Comparison of ENCODE assay signal across 8 mouse cellular contexts in genomic region chr2:129038937-129039631, GRCm38 (mm10). TPM values are rescaled to one million over a fixed set of nuclear protein-coding genes. Genes with fewer than 3 reads are reported as not detected.
DNase-seq lines count a peak whose midpoint lies in the region; ATAC-seq and TF ChIP-seq lines count a peak whose summit lies in the region.

No protein-coding gene starts in this region.

- no peaks in the 10 kb centered on the region for H3K9me3 ChIP-seq in lung, embryonic 15.5 days
- H3K9me3 ChIP-seq in forebrain, embryonic 15.5 days: no peaks in the 10 kb centered on the region
- no peaks in the 10 kb centered on the region for H3K9me3 ChIP-seq in kidney, postnatal 0 days (replicated peaks; ENCODE audit: low read length)
- H3K9me3 ChIP-seq in midbrain, embryonic 12.5 days: no peaks in the 10 kb centered on the region

- peaks cover 16% of the 10 kb centered on the region for H3K4me1 ChIP-seq in lung, embryonic 15.5 days
- peaks cover 9% of the 10 kb centered on the region for H3K4me1 ChIP-seq in forebrain, embryonic 15.5 days
- H3K4me1 ChIP-seq in kidney, postnatal 0 days (replicated peaks; ENCODE audit: insufficient read depth, low read length): peaks cover 11% of the 10 kb centered on the region; the same call in 1 of the 2 replicates
- peaks cover 11% of the 10 kb centered on the region for H3K4me1 ChIP-seq in midbrain, embryonic 12.5 days
- H3K4me1 ChIP-seq in thymus, adult 2 months (replicated peaks; ENCODE audit: control insufficient read depth, insufficient read depth, low read length): peaks cover 20% of the 10 kb centered on the region

- TF ChIP-seq CTCF in kidney, postnatal 0 days (IDR thresholded peaks at IDR 0.05; ENCODE audit: low read depth): no peak
- no peak for TF ChIP-seq CTCF in thymus, adult 2 months (IDR thresholded peaks at IDR 0.05; ENCODE audit: borderline replicate concordance, control insufficient read depth, extremely low read depth, insufficient read depth, low read length, poor library complexity)

- peak overlapping the region; percentile 85 for H3K4me2 ChIP-seq in lung, embryonic 15.5 days
- peak overlapping the region; percentile 93 for H3K4me2 ChIP-seq in forebrain, embryonic 15.5 days (replicated peaks)
- H3K4me2 ChIP-seq in kidney, postnatal 0 days (ENCODE audit: low read length): peak overlapping the region; percentile 65
- peak overlapping the region; percentile 88 for H3K4me2 ChIP-seq in midbrain, embryonic 12.5 days (replicated peaks)

- peaks cover 28% of the 10 kb centered on the region for H3K27me3 ChIP-seq in lung, embryonic 15.5 days
- H3K27me3 ChIP-seq in forebrain, embryonic 15.5 days: peaks cover 12% of the 10 kb centered on the region; the same call in 1 of the 2 replicates
- H3K27me3 ChIP-seq in kidney, postnatal 0 days (ENCODE audit: insufficient read depth, low read length): no peaks in the 10 kb centered on the region
- H3K27me3 ChIP-seq in midbrain, embryonic 12.5 days: peaks cover 52% of the 10 kb centered on the region
- H3K27me3 ChIP-seq in thymus, adult 2 months (ENCODE audit: control insufficient read depth, insufficient read depth, low read length): no peaks in the 10 kb centered on the region

- no peaks in the 10 kb centered on the region for H3K36me3 ChIP-seq in lung, embryonic 15.5 days
- no peaks in the 10 kb centered on the region for H3K36me3 ChIP-seq in forebrain, embryonic 15.5 days
- H3K36me3 ChIP-seq in kidney, postnatal 0 days (ENCODE audit: insufficient read depth, low read length): no peaks in the 10 kb centered on the region
- H3K36me3 ChIP-seq in midbrain, embryonic 12.5 days: no peaks in the 10 kb centered on the region
- H3K36me3 ChIP-seq in thymus, adult 2 months (ENCODE audit: control insufficient read depth, insufficient read depth, low read length): no peaks in the 10 kb centered on the region

- DNase-seq in lung, adult 18-20 months: no peak
- peak; percentile 59 for DNase-seq in cerebellum, adult 8-10 months
- DNase-seq in kidney, postnatal 0 days (ENCODE audit: low spot score): peak; percentile 30
- DNase-seq in thymus, adult 2 months: peak; percentile 56
- no peak for DNase-seq in spleen, adult 18-20 months

- peak overlapping the region; percentile 37 for H3K4me3 ChIP-seq in lung, embryonic 15.5 days
- peak overlapping the region; percentile 44 for H3K4me3 ChIP-seq in forebrain, embryonic 15.5 days
- peak overlapping the region; percentile 39 for H3K4me3 ChIP-seq in kidney, postnatal 0 days (replicated peaks; ENCODE audit: low read depth, low read length)
- H3K4me3 ChIP-seq in midbrain, embryonic 12.5 days: peak overlapping the region; percentile 46
- peak overlapping the region; percentile 32 for H3K4me3 ChIP-seq in thymus, adult 2 months (ENCODE audit: control insufficient read depth, insufficient read depth, low read length)

- WGBS in lung, embryonic 15.5 days: 3% methylated on average over 59 of the region's 62 CpGs
- WGBS in forebrain, embryonic 15.5 days: 2% methylated on average over 62 of the region's 62 CpGs
- 1% methylated on average over 62 of the region's 62 CpGs for WGBS in kidney, postnatal 0 days
- 2% methylated on average over 62 of the region's 62 CpGs for WGBS in midbrain, embryonic 12.5 days
- 9% methylated on average over 62 of the region's 62 CpGs for WGBS in thymus, adult 2 months

- ATAC-seq in lung, embryonic 15.5 days (ENCODE audit: borderline replicate concordance, extremely low read depth, low FRiP score, low TSS enrichment): peak; percentile 42; the same call in 1 of the 2 replicates
- peak; percentile 43 for ATAC-seq in forebrain, embryonic 15.5 days (replicated peaks)
- peak; percentile 33; the same call in 1 of the 2 replicates for ATAC-seq in kidney, postnatal 0 days (replicated peaks; ENCODE audit: low FRiP score, low read depth)
- ATAC-seq in midbrain, embryonic 12.5 days (ENCODE audit: low FRiP score, low read depth): peak; percentile 66

- peak overlapping the region; percentile 5; the same call in 1 of the 2 replicates for H3K9ac ChIP-seq in lung, embryonic 15.5 days
- H3K9ac ChIP-seq in forebrain, embryonic 15.5 days (replicated peaks): peak overlapping the region; percentile 46
- H3K9ac ChIP-seq in kidney, postnatal 0 days (ENCODE audit: low read depth, low read length): peak overlapping the region; percentile 2; the same call in 1 of the 2 replicates
- H3K9ac ChIP-seq in midbrain, embryonic 12.5 days (replicated peaks): peak overlapping the region; percentile 60

- no peak for TF ChIP-seq POLR2A in thymus, adult 2 months (IDR thresholded peaks at IDR 0.05; ENCODE audit: control insufficient read depth, extremely low read depth, insufficient read depth, low read length, poor library complexity)

- H3K27ac ChIP-seq in lung, embryonic 15.5 days: no peak overlapping the region
- H3K27ac ChIP-seq in forebrain, embryonic 15.5 days (replicated peaks): no peak overlapping the region
- H3K27ac ChIP-seq in kidney, postnatal 0 days: no peak overlapping the region
- peak overlapping the region; percentile 20; the same call in 1 of the 2 replicates for H3K27ac ChIP-seq in midbrain, embryonic 12.5 days (replicated peaks)
- no peak overlapping the region for H3K27ac ChIP-seq in thymus, adult 2 months (ENCODE audit: control insufficient read depth, insufficient read depth, low read length)

RNA-seq across cellular contexts. Expression of gene Vinac1, which starts 8.9 kb away (rescaled TPM):
- 0.09 and 0.20 TPM in 2 replicates for polyA plus RNA-seq in lung, embryonic 15.5 days (2015; fragmentation: Nextera tagmentation; extraction: Ambion mirVana)
- 0.25 and 0.36 TPM in 2 replicates for polyA plus RNA-seq in forebrain, embryonic 15.5 days (2015; fragmentation: Nextera tagmentation; extraction: Ambion mirVana)
- 0.05 and 0.11 TPM in 2 replicates for polyA plus RNA-seq in kidney, postnatal 0 days (2015; fragmentation: Nextera tagmentation; extraction: Ambion mirVana)
- polyA plus RNA-seq in midbrain, embryonic 12.5 days (2016; fragmentation: Nextera tagmentation; extraction: Ambion mirVana): 0.24 and 0.31 TPM in 2 replicates
- 0.16 and 0.45 TPM in 2 replicates for polyA plus RNA-seq in thymus, adult 2 months (2012; rRNA removed)

RNA-seq across cellular contexts. Expression of gene Ttl, which starts 26.7 kb away (rescaled TPM):
- polyA plus RNA-seq in lung, embryonic 15.5 days (2015; fragmentation: Nextera tagmentation; extraction: Ambion mirVana): 12.4 and 13.7 TPM in 2 replicates
- 31.7 and 32.4 TPM in 2 replicates for polyA plus RNA-seq in forebrain, embryonic 15.5 days (2015; fragmentation: Nextera tagmentation; extraction: Ambion mirVana)
- 9.7 and 10.0 TPM in 2 replicates for polyA plus RNA-seq in kidney, postnatal 0 days (2015; fragmentation: Nextera tagmentation; extraction: Ambion mirVana)
- 15.1 and 16.8 TPM in 2 replicates for polyA plus RNA-seq in midbrain, embryonic 12.5 days (2016; fragmentation: Nextera tagmentation; extraction: Ambion mirVana)
- 6.4 and 6.7 TPM in 2 replicates for polyA plus RNA-seq in thymus, adult 2 months (2012; rRNA removed)

Comparison
In these comparisons a context has a peak if more than half of its experiments do, and no peak if none do; other contexts are left out.
1. H3K9ac ChIP-seq: peak in every context shown above with its lines; median percentile 60 in midbrain, embryonic 12.5 days; 46 in forebrain, embryonic 15.5 days; 5 in lung, embryonic 15.5 days; 2 in kidney, postnatal 0 days.
2. DNase-seq: peak in cerebellum, adult 8-10 months (single experiment), kidney, postnatal 0 days (single experiment) and thymus, adult 2 months (single experiment); none in lung, adult 18-20 months (0 of 2) and spleen, adult 18-20 months (0 of 2).
3. Peak in every context shown above with its lines, with median percentiles within 50 percentile points of each other: ATAC-seq, H3K4me2 ChIP-seq and H3K4me3 ChIP-seq.